Mouse (Mus musculus) forebrain, embryonic 13.5 days (tissue): ENCODE results near the gene Ldb3. TPM values are rescaled to one million over a fixed set of nuclear protein-coding genes. Genes with fewer than 3 reads are reported as not detected.

Experiments used
- ATAC-seq: fragments of 200-750 bp; cut with Nextera tagmentation; 2 replicates; pipeline ENCODE4 v1.8.0; 2017
- H3K27ac ChIP-seq: fragments of 300-500 bp; sonication (generic); 2 replicates; pipeline ENCODE4 v1.5.1; 2015; ENCODE audit warnings: inconsistent platforms, mild to moderate bottlenecking, moderate library complexity
- H3K27me3 ChIP-seq: fragments of 300-500 bp; sonication (generic); 2 replicates; pipeline ENCODE4 v1.6.1; 2015; ENCODE audit warnings: mild to moderate bottlenecking, inconsistent platforms
- H3K36me3 ChIP-seq: fragments of 300-500 bp; sonication (generic); 2 replicates; pipeline ENCODE4 v1.6.1; 2015; ENCODE audit warnings: mild to moderate bottlenecking, inconsistent platforms; ENCODE audit not compliant: poor library complexity, severe bottlenecking
- H3K4me1 ChIP-seq: fragments of 300-500 bp; sonication (generic); 2 replicates; pipeline ENCODE4 v1.6.1; 2015; ENCODE audit warnings: inconsistent platforms
- H3K4me2 ChIP-seq: fragments of 300-500 bp; sonication (generic); 2 replicates; pipeline ENCODE4 v1.6.1; 2015; ENCODE audit warnings: inconsistent platforms, mild to moderate bottlenecking, moderate library complexity
- H3K4me3 ChIP-seq: fragments of 300-500 bp; sonication (generic); 2 replicates; pipeline ENCODE4 v1.5.1; 2015; ENCODE audit warnings: mild to moderate bottlenecking, inconsistent platforms
- H3K9ac ChIP-seq: fragments of 300-500 bp; sonication (generic); 2 replicates; pipeline ENCODE4 v1.6.1; 2015; ENCODE audit warnings: mild to moderate bottlenecking, inconsistent platforms
- H3K9me3 ChIP-seq: fragments of 300-500 bp; sonication (generic); replicated peaks from 2 replicates; pipeline ENCODE4 v1.6.1; 2016; ENCODE audit warnings: inconsistent platforms
- WGBS: fragments of 180-500 bp; shearing (Covaris S2); methylation state at CpG from one replicate; pipeline ENCODE4 v1.1.7; 2015; 5-methylcytosine and 5-hydroxymethylcytosine counted together
- polyA plus RNA-seq: library from polyadenylated mRNA; unstranded; fragments of >200 nt; fragmentation: Nextera tagmentation; extraction: Ambion mirVana; gene quantifications from 2 replicates; pipeline ENCODE4 v1.2.1, GENCODE M21; 2015

Gene Ldb3
- polyA plus RNA-seq, 1 experiment from 2014 or later: 0.32 TPM

DNA sequence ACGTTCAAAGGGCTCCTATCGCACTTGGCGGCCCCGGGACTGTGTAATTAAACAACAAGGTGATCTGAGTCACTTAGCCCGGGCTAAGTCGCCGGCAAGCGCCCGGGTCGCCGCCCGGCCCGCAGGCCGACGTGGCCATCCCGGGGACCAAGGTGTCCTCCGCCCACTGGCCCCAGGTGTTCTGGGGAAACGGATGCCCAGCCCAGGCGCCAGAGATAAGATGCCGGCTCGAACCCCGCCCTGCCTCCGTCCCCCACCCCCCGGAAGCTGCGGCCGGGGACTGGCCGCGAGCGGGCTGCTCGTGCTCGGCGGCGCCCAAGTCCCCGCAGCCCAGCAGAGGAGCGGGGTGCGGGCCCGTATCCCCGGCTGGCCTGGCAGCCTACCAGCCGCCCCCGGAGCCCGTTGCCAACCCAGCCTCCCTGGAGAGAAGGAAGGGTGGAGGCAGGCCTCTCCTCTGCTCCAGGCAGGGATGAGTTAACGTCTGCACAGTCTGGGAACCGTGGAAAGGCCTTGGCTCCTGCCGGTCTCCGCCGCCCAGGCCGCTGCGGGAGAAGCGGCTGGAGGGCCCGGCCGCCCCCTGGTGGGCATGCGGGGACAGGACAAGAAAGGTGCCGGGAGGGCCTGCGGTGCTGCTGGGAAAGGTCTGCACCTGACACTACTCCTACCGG is 39.3 kb downstream of the Ldb3 start:
- Histone ChIP-seq H3K4me3 (peak overlapping the region; percentile 86), H3K9me3 (no peaks in the 10 kb centered on the region), H3K9ac (peak overlapping the region; percentile 86), H3K4me1 (peaks cover 8% of the 10 kb centered on the region), H3K27ac (peak overlapping the region; percentile 73), H3K27me3 (0 out of 2 replicates have a peak, but pooled peaks cover 11% of the 10 kb centered on the region), H3K36me3 (no peaks in the 10 kb centered on the region), H3K4me2 (peak overlapping the region; percentile 83)
- WGBS: under 1% methylated on average over 46 of the region's 55 CpGs
- peak; percentile 97 for ATAC-seq

DNA sequence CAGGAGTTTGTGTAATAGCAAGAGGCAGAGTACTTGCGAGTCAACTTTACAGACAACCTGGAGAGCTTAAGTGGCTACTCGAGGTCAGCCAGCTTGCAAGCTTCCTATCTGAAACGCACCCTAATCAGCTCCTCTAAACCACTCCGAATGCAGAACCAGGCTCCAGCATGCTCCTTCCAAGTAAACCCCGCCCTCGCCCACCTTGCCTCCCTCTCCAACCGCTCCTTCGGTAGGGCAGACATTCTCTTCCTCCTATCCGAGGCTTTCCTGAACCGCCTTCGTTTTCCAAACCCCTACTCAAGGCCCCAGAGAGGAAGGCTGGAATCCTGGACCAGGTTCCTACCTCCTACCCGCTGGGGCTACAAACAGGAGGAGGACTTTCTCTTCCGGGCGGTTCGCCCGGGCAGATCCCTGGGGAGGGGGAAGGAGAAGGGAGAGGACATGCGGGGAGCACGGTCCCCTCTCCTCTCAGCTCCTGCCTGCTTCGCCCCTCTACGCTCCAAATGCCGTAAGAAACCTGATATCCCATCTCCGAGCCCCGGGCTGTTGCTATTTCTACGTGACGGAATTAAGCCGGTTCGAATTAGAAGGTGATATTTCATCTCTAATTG is 40.0 kb downstream of the Ldb3 start:
- ATAC-seq: peak; percentile 65
- Histone ChIP-seq H3K4me3 (peak overlapping the region; percentile 86), H3K36me3 (no peaks in the 10 kb centered on the region), H3K9me3 (no peaks in the 10 kb centered on the region), H3K4me1 (peaks cover 8% of the 10 kb centered on the region), H3K27me3 (0 out of 2 replicates have a peak, but pooled peaks cover 11% of the 10 kb centered on the region), H3K27ac (peak overlapping the region; percentile 73; the same call in 1 of the 2 replicates), H3K9ac (peak overlapping the region; percentile 86), H3K4me2 (peak overlapping the region; percentile 83)
- under 1% methylated on average over 27 of the region's 27 CpGs for WGBS

DNA sequence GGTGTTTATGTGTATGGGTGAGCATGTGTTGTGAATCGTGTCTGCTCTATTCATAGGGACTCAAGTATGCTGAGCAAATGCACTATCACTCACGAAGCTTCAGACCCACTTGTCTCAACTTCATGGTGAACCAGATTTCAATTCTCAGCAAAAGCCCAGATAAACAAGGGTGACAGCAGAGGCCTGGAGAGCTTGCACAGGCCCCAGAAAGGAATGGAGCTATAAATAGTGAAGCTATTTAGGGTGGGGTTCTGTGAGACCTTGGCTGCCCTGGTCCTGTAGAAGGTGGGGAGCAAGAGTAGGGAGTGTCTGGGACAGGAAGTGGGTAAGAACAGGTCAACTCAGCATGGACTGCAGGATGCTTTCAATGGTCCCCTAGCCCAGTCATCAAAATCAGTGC is 43.9 kb downstream of the Ldb3 start:
- no peak overlapping the region for H3K9ac ChIP-seq
- H3K36me3 ChIP-seq: no peaks in the 10 kb centered on the region
- ATAC-seq: no peak
- peaks cover 8% of the 10 kb centered on the region for H3K4me1 ChIP-seq
- no peak overlapping the region for H3K27ac ChIP-seq
- 0 out of 2 replicates have a peak, but pooled peaks cover 11% of the 10 kb centered on the region for H3K27me3 ChIP-seq
- no peak overlapping the region for H3K4me2 ChIP-seq
- H3K9me3 ChIP-seq: no peaks in the 10 kb centered on the region
- WGBS: 77% methylated on average over 2 of the region's 2 CpGs
- H3K4me3 ChIP-seq: no peak overlapping the region

DNA sequence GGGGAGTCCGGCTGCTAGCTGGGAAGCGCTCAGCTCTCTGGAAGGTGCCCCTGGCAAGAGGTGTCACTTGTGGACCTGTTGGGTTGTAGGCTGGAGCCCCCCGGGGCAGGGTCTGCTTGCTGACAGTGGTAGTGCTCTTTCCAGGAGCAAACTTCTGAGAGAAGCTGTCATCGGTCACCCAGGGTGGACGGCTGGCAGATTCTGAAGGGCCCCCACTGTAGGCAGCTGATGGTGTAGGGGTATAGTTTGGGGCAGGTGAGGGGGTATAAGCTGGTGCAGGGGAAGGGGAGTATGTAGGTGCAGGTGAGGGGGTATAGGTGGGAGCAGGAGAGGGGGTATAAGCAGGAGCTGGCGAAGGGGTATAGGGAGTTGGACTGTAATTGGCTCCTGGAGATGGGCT is 44.5 kb downstream of the Ldb3 start:
- Histone ChIP-seq H3K4me1 (peaks cover 8% of the 10 kb centered on the region), H3K9ac (no peak overlapping the region), H3K9me3 (no peaks in the 10 kb centered on the region), H3K4me3 (no peak overlapping the region), H3K27ac (no peak overlapping the region), H3K27me3 (0 out of 2 replicates have a peak, but pooled peaks cover 11% of the 10 kb centered on the region), H3K36me3 (no peaks in the 10 kb centered on the region), H3K4me2 (no peak overlapping the region)
- WGBS: 80% methylated on average over 6 of the region's 6 CpGs
- ATAC-seq: no peak

DNA sequence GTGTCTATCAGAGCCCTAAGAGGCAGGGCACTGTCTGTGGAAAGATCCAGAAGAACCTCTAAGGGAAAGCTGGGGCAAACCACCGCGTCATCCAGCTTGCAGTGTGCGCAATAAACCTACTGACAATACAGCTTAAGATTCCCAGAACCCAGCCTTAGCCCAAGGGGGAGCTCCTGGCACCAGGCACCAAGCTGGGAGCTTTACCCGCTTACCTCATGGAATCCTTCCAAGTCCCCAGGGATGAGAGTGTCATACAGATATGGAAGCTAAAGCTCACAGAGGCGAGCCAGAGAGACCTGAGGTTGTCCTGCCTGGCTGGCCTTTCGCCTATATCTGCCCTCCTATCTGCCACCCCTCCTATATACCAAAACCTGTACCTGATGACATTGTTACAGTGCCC is 44.9 kb downstream of the Ldb3 start:
- no peak for ATAC-seq
- no peak overlapping the region for H3K4me2 ChIP-seq
- 0 out of 2 replicates have a peak, but pooled peaks cover 11% of the 10 kb centered on the region for H3K27me3 ChIP-seq
- H3K27ac ChIP-seq: no peak overlapping the region
- H3K4me3 ChIP-seq: no peak overlapping the region
- peaks cover 8% of the 10 kb centered on the region for H3K4me1 ChIP-seq
- WGBS: 69% methylated on average over 6 of the region's 6 CpGs
- H3K9me3 ChIP-seq: no peaks in the 10 kb centered on the region
- no peaks in the 10 kb centered on the region for H3K36me3 ChIP-seq
- H3K9ac ChIP-seq: no peak overlapping the region

DNA sequence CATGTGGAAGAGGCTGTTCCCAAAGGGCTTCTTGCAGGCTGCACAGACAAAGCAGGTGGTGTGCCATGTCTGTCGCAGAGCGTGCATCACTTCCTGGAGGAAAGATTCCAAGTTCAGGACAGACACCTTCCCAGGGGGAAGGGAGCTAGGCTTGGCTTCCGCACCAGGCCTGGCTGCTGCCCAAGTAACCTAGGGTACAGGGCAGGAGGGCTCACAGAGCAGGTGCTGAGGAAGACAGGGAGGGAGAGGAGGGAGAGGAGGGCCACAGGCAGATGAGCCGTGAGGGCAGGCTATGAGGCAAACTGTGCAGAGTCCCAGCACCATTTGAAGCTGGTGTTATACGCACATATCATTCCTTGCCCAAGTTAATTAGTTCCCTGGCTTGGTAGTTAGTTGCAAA is 46.6 kb downstream of the Ldb3 start:
- H3K4me1 ChIP-seq: no peaks in the 10 kb centered on the region
- ATAC-seq: 0 out of 2 replicates have a peak, but pooled peaks have one; percentile 19
- H3K9ac ChIP-seq: no peak overlapping the region
- H3K27me3 ChIP-seq: 0 out of 2 replicates have a peak, but pooled peaks cover 11% of the 10 kb centered on the region
- 85% methylated on average over 5 of the region's 5 CpGs for WGBS
- no peaks in the 10 kb centered on the region for H3K9me3 ChIP-seq
- no peak overlapping the region for H3K4me3 ChIP-seq
- no peak overlapping the region for H3K27ac ChIP-seq
- no peaks in the 10 kb centered on the region for H3K36me3 ChIP-seq
- H3K4me2 ChIP-seq: no peak overlapping the region

DNA sequence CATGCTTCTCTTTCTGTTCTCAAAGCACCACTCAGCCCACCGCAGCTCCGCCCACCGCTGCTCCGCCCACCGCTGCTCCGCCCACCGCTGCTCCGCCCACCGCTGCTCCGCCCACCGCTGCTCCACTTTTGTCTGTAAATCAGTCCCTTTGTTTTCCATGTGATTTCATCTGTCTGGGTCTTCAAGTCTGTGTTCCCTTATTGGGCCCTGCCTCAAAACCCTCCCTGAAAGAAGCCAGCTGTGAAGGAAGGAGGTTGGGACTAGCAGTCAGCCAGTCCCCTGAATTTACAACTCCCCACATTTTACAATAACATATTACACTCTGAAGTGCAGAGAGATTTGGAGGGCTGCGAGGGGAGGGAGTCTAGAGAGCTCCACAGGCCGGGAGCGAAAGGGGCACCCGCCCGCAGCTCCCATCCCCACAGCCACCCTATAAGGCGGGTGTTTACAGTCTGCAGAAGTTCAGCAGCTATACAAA is 47.8 kb downstream of the Ldb3 start:
- Histone ChIP-seq H3K27me3 (0 out of 2 replicates have a peak, but pooled peaks cover 10% of the 10 kb centered on the region), H3K9me3 (no peaks in the 10 kb centered on the region), H3K36me3 (no peaks in the 10 kb centered on the region), H3K9ac (no peak overlapping the region), H3K4me1 (no peaks in the 10 kb centered on the region), H3K4me3 (no peak overlapping the region), H3K27ac (0 out of 2 replicates have a peak overlapping the region, but pooled peaks have one; percentile 19), H3K4me2 (0 out of 2 replicates have a peak overlapping the region, but pooled peaks have one; percentile 7)
- 22% methylated on average over 17 of the region's 17 CpGs for WGBS
- peak; percentile 48; the same call in 1 of the 2 replicates for ATAC-seq

DNA sequence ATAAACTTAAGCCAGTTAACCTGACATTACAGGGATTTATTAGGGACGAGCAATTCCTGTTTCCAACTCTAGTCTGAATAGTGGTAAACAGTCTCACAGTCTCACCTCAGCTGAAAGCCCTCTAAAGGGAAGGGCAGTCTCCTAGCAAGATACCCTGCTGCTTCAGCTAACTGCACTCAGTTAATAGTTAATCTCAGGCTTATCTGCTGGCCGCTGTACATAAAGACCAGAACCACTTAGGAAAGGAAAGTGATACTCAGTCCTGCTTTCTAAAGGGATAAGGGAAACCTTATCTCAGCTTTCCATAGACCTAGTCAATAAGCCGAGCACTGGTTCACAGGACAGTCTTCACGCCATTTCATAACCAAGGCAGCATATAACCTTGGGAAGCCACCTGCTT is 52.6 kb downstream of the Ldb3 start:
- H3K27me3 ChIP-seq: no peaks in the 10 kb centered on the region
- H3K4me1 ChIP-seq: no peaks in the 10 kb centered on the region
- H3K4me3 ChIP-seq: no peak overlapping the region
- no peak overlapping the region for H3K4me2 ChIP-seq
- no peak for ATAC-seq
- H3K9ac ChIP-seq: no peak overlapping the region
- no peak overlapping the region for H3K27ac ChIP-seq
- no peaks in the 10 kb centered on the region for H3K36me3 ChIP-seq
- WGBS: 67% methylated on average over 4 of the region's 4 CpGs
- H3K9me3 ChIP-seq: no peaks in the 10 kb centered on the region

DNA sequence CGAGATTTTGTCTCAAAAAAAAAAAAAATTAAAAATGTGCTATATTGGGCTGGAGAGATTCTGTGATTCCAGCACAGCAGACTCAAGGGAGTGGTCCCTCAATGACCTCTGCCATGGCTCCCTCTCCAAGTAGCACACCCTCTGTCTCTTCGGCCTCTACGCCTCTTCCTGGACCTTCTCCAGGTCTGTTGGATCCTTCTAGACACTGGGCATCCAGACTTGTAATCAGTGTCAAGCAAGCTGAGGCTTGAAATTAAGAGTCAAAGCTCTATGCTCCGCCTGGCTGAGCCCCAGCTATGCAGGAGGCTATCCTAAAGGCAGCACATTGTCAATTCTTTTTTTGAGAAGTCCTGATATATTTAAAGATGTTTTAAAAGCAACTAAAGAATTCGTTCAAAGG is 54.9 kb downstream of the Ldb3 start:
- no peak for ATAC-seq

DNA sequence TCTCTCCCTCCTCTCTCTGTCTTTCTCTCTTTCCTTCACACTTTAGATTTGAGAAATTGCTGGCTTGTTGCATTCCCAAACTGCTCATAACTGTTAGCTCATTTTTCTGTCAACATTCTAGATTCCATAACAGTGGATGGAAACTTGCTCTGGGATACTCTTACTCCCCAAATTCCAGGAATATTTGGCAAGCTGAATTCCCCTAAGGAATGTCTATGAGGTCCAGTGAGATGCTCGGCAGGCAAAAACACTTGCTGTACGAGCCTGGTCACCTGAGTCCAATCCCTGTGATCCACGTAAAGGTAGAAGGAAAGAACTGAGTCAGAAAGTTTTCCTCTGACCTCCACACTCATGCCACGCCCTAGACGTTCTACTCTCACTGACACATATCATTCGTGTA is 55.9 kb downstream of the Ldb3 start:
- Histone ChIP-seq H3K4me3 (no peak overlapping the region), H3K9ac (no peak overlapping the region), H3K4me1 (no peaks in the 10 kb centered on the region), H3K9me3 (0 out of 2 replicates have a peak, but pooled peaks cover 8% of the 10 kb centered on the region), H3K27ac (no peak overlapping the region), H3K36me3 (no peaks in the 10 kb centered on the region), H3K4me2 (no peak overlapping the region), H3K27me3 (peaks cover 2% of the 10 kb centered on the region; the same call in 1 of the 2 replicates)
- WGBS: 83% methylated on average over 6 of the region's 6 CpGs
- ATAC-seq: no peak

More for the DNA sequence above, 54.9 kb downstream of the Ldb3 start:
- 0 out of 2 replicates have a peak, but pooled peaks cover 8% of the 10 kb centered on the region for H3K9me3 ChIP-seq
- no peaks in the 10 kb centered on the region for H3K27me3 ChIP-seq
- H3K9ac ChIP-seq: no peak overlapping the region
- no peak overlapping the region for H3K4me3 ChIP-seq
- 86% methylated on average over 5 of the region's 5 CpGs for WGBS
- no peaks in the 10 kb centered on the region for H3K4me1 ChIP-seq
- no peaks in the 10 kb centered on the region for H3K36me3 ChIP-seq
- no peak overlapping the region for H3K27ac ChIP-seq
- H3K4me2 ChIP-seq: no peak overlapping the region

DNA sequence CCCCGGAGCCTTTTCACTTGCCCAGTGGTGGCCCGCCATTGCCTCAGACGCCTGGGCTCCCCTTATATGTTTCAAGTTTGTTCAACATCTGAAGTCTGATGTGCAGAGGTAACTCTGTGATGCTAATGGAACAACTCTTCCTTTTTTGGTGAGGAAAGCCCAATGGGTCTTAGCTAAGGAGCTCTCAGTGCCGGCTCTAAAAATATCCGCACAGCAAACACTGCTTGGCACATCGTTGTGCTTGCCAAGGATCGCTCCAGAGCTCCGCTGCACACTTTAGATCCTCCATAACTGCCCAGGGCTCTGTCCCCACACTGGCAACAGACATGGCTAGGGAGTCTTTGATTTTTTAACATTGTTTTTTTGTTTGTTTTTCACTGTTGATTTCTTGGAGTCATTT is 59.7 kb downstream of the Ldb3 start:
- Histone ChIP-seq H3K4me3 (no peak overlapping the region), H3K4me1 (no peaks in the 10 kb centered on the region), H3K27ac (no peak overlapping the region), H3K4me2 (no peak overlapping the region), H3K36me3 (no peaks in the 10 kb centered on the region), H3K27me3 (peaks cover 2% of the 10 kb centered on the region; the same call in 1 of the 2 replicates), H3K9ac (no peak overlapping the region), H3K9me3 (0 out of 2 replicates have a peak, but pooled peaks cover 8% of the 10 kb centered on the region)
- no peak for ATAC-seq
- 68% methylated on average over 8 of the region's 8 CpGs for WGBS

DNA sequence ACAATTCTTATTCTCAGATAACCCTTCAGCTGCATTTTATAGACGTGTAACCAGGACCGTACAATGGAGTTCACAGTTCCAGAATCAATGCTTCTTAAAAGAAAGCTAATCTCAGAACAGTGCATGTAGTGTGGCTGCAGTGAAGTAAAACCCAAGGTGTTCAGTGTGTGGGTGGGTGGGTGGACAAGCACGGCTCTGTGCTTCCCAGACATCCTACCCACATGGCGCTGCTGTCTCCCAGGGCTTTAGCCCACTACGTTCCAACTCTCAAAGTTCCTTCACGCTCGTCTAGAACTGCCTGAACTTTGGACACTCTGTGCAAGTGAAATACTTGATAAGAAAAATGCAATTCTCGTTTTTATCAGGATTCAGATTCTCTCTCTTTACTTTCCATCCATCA is 65.8 kb downstream of the Ldb3 start, which contains the start of gene 9230112D13Rik:
Gene 9230112D13Rik (minus strand): TSS at position 101 of the 400 bp plus-strand sequence.
- Histone ChIP-seq H3K36me3 (no peaks in the 10 kb centered on the region), H3K4me3 (no peak within 1 kb of the TSS), H3K27me3 (no peaks in the 10 kb centered on the region), H3K4me1 (no peaks in the 10 kb centered on the region), H3K9ac (no peak within 1 kb of the TSS), H3K9me3 (no peaks in the 10 kb centered on the region), H3K27ac (no peak within 1 kb of the TSS), H3K4me2 (no peak within 1 kb of the TSS)
- WGBS: 88% methylated on average over 8 of the region's 8 CpGs
- no peak for ATAC-seq
